Mouse (Mus musculus) lung, embryonic 15.5 days (tissue): ENCODE results near the gene Zranb1. TPM values are rescaled to one million over a fixed set of nuclear protein-coding genes. Genes with fewer than 3 reads are reported as not detected.

Experiments used
- ATAC-seq: fragments of 200-750 bp; cut with Nextera tagmentation; 2 replicates; pipeline ENCODE4 v1.8.0; 2017; ENCODE audit warnings: moderate number of reproducible peaks, borderline replicate concordance; ENCODE audit not compliant: low FRiP score, low TSS enrichment; ENCODE audit errors: extremely low read depth
- H3K27ac ChIP-seq: fragments of 300-500 bp; sonication (generic); 2 replicates; pipeline ENCODE4 v1.5.1; 2015; ENCODE audit warnings: moderate library complexity, mild to moderate bottlenecking, inconsistent platforms
- H3K27me3 ChIP-seq: fragments of 300-500 bp; sonication (generic); 2 replicates; pipeline ENCODE4 v1.6.1; 2015; ENCODE audit warnings: inconsistent platforms
- H3K36me3 ChIP-seq: fragments of 300-500 bp; sonication (generic); 2 replicates; pipeline ENCODE4 v1.6.1; 2015; ENCODE audit warnings: inconsistent platforms
- H3K4me1 ChIP-seq: fragments of 300-500 bp; sonication (generic); 2 replicates; pipeline ENCODE4 v1.6.1; 2015; ENCODE audit warnings: inconsistent platforms
- H3K4me2 ChIP-seq: fragments of 300-500 bp; sonication (generic); 2 replicates; pipeline ENCODE4 v1.6.1; 2015; ENCODE audit warnings: inconsistent platforms, mild to moderate bottlenecking, moderate library complexity
- H3K4me3 ChIP-seq: fragments of 300-500 bp; sonication (generic); 2 replicates; pipeline ENCODE4 v1.5.1; 2015; ENCODE audit warnings: mild to moderate bottlenecking, inconsistent platforms
- H3K9ac ChIP-seq: fragments of 300-500 bp; sonication (generic); 2 replicates; pipeline ENCODE4 v1.6.1; 2015; ENCODE audit warnings: inconsistent platforms
- H3K9me3 ChIP-seq: fragments of 300-500 bp; sonication (generic); 2 replicates; pipeline ENCODE4 v1.6.1; 2016; ENCODE audit warnings: inconsistent platforms
- WGBS: fragments of 180-500 bp; shearing (Covaris S2); methylation state at CpG from one replicate; pipeline ENCODE4 v1.1.7; 2015; 5-methylcytosine and 5-hydroxymethylcytosine counted together
- polyA plus RNA-seq: library from polyadenylated mRNA; unstranded; fragments of >200 nt; fragmentation: Nextera tagmentation; extraction: Ambion mirVana; gene quantifications from 2 replicates; pipeline ENCODE4 v1.2.1, GENCODE M21; 2015

Gene Zranb1
- polyA plus RNA-seq, 1 experiment from 2014 or later, result 10.8 TPM

DNA sequence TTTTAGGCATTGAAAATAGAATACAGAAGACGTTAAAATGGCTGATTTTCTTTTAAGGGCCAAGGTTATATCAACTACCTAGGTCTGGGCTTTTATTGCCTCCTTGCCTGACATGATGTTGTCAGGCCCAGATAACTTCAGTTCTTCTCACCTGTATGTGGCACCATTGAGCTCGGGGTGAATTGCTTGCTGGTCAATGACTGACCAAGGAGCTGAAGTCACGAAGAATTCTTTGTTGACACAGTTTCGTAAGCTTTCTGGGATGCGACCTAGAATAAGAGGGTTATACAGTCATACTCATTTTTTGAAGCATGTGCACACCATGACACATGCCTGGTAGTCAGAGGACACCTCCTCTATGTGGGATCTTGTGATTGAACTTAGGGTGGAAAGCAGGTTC is 58.9 kb downstream of the Zranb1 start:
- 76% methylated on average over 5 of the region's 5 CpGs for WGBS
- Histone ChIP-seq H3K4me1 (no peaks in the 10 kb centered on the region), H3K4me2 (no peak overlapping the region), H3K9me3 (no peaks in the 10 kb centered on the region), H3K9ac (no peak overlapping the region), H3K4me3 (no peak overlapping the region), H3K36me3 (peaks cover 80% of the 10 kb centered on the region), H3K27me3 (no peaks in the 10 kb centered on the region), H3K27ac (no peak overlapping the region)
- ATAC-seq, result no peak

DNA sequence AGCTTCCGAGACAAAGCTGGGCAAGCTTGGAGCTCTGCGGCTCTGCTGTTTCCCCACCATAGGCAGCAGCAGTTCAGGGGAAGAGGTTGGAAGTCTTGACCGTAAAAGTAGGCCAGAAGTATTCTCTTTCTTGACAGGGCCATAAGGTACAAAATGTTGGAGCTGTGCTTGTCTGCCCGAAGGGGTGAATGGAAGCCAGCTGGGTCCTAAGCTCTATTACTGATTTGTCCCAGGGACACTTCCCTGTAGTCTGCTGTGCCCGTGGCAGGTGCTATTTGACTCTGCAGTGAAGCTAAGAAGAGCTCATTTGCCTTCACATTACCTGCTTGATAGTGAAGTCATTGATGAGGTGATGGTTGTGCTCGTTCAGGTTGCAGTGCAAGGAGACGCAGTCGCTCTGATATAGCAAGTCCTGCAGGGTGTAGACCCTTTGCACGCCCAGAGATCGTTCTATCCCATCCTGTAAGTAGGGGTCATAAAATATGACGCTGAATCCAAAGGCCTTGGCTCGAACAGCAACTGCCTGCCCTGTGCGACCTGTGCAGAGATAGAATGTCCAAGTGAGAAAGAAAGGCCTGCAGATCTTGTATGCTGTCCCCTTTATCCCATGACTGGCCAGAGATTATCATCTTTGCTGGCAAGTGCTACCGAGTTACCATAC is 60.4 kb downstream of the Zranb1 start:
- Histone ChIP-seq H3K36me3 (peaks cover 85% of the 10 kb centered on the region), H3K27me3 (no peaks in the 10 kb centered on the region), H3K4me3 (no peak overlapping the region), H3K4me2 (no peak overlapping the region), H3K27ac (no peak overlapping the region), H3K4me1 (no peaks in the 10 kb centered on the region), H3K9ac (no peak overlapping the region), H3K9me3 (no peaks in the 10 kb centered on the region)
- WGBS, result 84% methylated on average over 14 of the region's 14 CpGs
- ATAC-seq, result no peak

DNA sequence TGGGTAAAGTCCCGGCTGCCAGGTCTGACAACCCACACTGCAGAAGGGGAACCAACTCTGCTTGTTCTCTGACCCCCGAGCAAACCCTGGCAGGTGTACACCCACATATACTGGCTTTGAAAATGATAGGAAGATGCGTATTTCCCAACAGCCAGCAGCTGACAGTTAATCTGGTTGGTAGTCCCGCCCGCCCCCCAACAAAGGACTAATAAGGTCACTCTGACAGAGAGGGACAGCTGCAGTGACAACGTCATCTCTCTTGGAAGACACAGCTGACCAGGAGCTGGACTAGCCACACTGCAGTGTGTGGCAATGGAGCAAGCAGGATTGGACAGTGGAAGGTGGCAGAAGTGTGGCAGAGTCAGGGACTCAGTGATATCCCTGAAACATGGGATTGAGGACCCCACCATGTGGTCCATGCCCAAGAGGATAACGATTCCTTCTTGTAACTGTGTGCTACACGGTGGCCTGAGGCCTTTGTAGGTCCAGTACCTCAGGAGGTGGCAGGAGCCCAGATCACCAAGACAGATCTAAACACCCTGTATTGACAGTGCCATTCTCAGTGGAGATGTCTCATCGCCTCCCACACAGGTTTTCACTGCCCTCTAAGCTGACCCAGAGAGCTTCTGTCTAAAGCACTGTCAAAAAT is 62.1 kb downstream of the Zranb1 start:
- no peak overlapping the region for H3K27ac ChIP-seq
- 87% methylated on average over 9 of the region's 9 CpGs for WGBS

DNA sequence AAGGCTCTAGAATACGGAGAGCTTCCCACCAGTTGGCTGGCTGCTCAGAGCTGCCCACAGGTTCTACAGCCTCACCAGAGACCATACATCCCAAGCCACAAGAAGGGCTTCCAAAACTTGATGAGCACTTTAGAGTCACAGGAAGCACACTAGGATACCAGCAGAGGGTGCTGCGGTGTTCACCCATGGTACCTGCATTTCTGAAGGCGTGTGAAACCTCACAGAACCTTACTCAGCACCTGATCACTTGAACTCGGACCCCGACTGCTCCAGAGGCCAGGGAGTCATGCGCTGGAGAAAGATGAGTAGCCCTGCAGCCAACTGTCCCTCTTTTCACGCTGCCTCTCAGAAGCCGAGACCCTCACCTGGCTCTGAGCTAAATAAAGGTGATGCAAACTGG is 63.2 kb downstream of the Zranb1 start:
- Histone ChIP-seq H3K9ac (no peak overlapping the region), H3K36me3 (peaks cover 92% of the 10 kb centered on the region), H3K9me3 (no peaks in the 10 kb centered on the region), H3K4me2 (no peak overlapping the region), H3K4me1 (no peaks in the 10 kb centered on the region), H3K27ac (no peak overlapping the region), H3K27me3 (no peaks in the 10 kb centered on the region), H3K4me3 (no peak overlapping the region)
- no peak for ATAC-seq
- 89% methylated on average over 8 of the region's 8 CpGs for WGBS

More for the DNA sequence above, 62.1 kb downstream of the Zranb1 start:
- H3K4me2 ChIP-seq, result no peak overlapping the region
- no peaks in the 10 kb centered on the region for H3K27me3 ChIP-seq
- peaks cover 92% of the 10 kb centered on the region for H3K36me3 ChIP-seq
- ATAC-seq, result no peak
- H3K4me1 ChIP-seq, result no peaks in the 10 kb centered on the region
- H3K4me3 ChIP-seq, result no peak overlapping the region
- H3K9ac ChIP-seq, result no peak overlapping the region
- no peaks in the 10 kb centered on the region for H3K9me3 ChIP-seq

DNA sequence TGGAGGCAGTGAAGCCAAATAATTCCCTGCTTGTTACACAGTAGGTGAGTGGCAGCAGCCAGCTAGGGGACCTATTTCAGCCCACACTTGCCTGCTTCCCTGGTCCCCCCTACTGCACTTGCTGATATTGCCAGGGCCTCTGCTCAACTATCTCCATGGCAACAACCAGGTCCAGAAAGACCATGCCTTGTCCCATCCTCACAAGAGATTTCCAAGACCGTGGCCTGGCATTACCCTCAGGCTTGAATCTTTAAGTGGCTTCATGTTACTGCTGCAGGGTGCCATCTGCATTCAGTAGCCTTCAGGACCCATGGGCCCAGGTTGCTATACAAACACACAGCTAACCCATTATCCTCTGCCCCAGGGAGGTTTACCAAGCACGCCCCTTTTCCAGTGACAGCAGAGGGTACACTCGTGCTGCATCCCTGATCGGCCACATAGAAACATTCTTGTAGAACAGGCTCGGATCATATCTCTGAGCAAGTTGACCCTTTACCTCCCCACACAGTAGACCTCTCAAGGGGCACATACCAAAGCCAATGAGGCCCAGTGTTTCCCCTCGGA is 63.8 kb downstream of the Zranb1 start:
- Histone ChIP-seq H3K36me3 (peaks cover 88% of the 10 kb centered on the region), H3K9me3 (no peaks in the 10 kb centered on the region), H3K9ac (no peak overlapping the region), H3K27ac (no peak overlapping the region), H3K4me3 (no peak overlapping the region), H3K4me2 (no peak overlapping the region), H3K27me3 (no peaks in the 10 kb centered on the region), H3K4me1 (no peaks in the 10 kb centered on the region)
- 68% methylated on average over 6 of the region's 6 CpGs for WGBS
- no peak for ATAC-seq

DNA sequence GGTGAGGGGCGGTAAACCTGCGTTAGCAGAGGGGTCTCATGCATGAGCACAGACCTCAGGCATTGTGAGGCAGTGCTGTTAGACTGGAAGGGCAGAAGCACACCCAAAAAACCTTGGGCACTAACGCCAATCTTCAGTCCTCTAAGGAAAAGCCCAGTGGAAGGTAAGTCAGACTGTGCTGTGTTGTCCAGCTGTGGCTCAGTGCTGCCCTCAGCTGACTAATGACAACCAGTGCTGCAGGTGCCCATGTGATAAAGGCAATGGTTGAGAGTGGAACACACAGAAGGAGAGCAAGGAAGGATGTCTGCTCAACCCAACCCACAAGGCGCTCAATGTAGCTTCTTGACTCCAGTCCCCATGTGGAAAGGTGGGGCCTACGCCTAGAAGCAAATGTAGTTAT is 65.4 kb downstream of the Zranb1 start:
- no peak for ATAC-seq

DNA sequence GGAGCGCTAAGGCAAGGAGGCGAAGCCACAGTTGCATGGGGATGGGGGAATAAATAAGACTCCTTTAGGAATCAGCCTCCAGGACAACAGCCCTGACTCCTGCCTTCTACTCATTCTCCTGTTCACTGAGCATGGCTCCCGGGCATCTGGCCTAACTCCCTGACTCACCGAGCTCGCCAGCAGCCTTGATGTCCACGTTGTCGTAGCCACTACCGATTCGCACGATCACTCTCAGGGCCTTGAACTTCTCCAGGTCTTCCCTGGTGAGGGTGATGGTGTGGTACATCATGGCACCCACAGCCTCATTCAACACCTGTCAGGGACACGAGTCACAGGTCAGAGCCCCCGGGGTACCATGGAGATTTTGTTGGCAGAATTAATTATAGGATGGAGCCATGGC is 67.7 kb downstream of the Zranb1 start:
- H3K36me3 ChIP-seq, result peaks cover 60% of the 10 kb centered on the region

More for the DNA sequence above, 65.4 kb downstream of the Zranb1 start:
- Histone ChIP-seq H3K4me1 (no peaks in the 10 kb centered on the region), H3K4me3 (no peak overlapping the region), H3K27me3 (no peaks in the 10 kb centered on the region), H3K9me3 (no peaks in the 10 kb centered on the region), H3K9ac (no peak overlapping the region), H3K4me2 (no peak overlapping the region), H3K36me3 (peaks cover 76% of the 10 kb centered on the region), H3K27ac (no peak overlapping the region)
- 90% methylated on average over 5 of the region's 5 CpGs for WGBS

DNA sequence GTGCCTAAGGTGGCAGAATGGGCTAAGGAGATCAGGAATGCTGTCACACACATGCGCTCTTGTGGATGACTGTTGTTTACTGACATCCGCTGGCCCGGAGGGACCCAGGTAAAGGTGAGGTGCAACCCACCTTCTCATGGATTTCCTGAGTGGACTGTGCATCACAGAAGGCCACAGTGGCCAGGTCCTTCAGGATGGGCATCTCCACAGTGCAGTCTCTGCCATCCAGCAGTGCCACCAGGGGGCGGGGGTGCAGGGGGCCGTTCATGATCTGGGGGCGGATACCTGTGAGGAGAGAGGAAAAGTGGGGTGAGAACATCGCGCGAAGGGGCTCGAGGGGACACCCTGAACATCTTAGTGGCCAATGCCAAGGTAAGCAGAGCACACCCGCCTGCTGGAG is 68.1 kb downstream of the Zranb1 start:
- peaks cover 56% of the 10 kb centered on the region for H3K36me3 ChIP-seq
- ATAC-seq, result no peak
- WGBS, result 95% methylated on average over 11 of the region's 11 CpGs

More for the DNA sequence above, 67.7 kb downstream of the Zranb1 start:
- H3K4me2 ChIP-seq, result no peak overlapping the region
- H3K4me3 ChIP-seq, result no peak overlapping the region
- H3K9ac ChIP-seq, result no peak overlapping the region
- ATAC-seq, result no peak
- H3K27me3 ChIP-seq, result no peaks in the 10 kb centered on the region
- 92% methylated on average over 12 of the region's 12 CpGs for WGBS
- no peak overlapping the region for H3K27ac ChIP-seq
- no peaks in the 10 kb centered on the region; the same call in 1 of the 2 replicates for H3K4me1 ChIP-seq
- no peaks in the 10 kb centered on the region for H3K9me3 ChIP-seq

DNA sequence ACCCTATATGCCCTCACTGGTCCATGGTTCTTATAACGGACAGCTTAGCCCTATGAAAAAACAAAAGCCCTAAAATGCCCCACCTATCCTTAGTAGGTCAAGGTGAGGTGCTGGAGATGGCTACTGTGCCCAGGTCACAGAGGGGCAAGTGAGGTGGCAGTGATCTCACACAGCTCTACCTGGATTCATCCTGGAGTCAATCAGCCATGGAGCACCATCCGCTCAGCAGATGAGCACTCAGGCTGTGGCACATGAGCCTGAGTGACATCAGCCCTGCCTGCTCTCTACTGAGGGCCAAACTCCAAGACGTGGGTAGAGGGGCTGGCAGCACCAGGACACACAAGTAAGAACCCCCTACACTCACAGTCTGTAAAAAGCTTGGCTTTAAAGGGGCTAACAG is 70.4 kb downstream of the Zranb1 start:
- no peaks in the 10 kb centered on the region for H3K9me3 ChIP-seq
- WGBS, result 80% methylated on average over 3 of the region's 3 CpGs
- no peaks in the 10 kb centered on the region; the same call in 1 of the 2 replicates for H3K4me1 ChIP-seq
- H3K36me3 ChIP-seq, result peaks cover 33% of the 10 kb centered on the region
- H3K4me2 ChIP-seq, result no peak overlapping the region
- ATAC-seq, result no peak
- no peak overlapping the region for H3K4me3 ChIP-seq
- H3K27ac ChIP-seq, result no peak overlapping the region
- no peaks in the 10 kb centered on the region for H3K27me3 ChIP-seq
- no peak overlapping the region for H3K9ac ChIP-seq

More for the DNA sequence above, 68.1 kb downstream of the Zranb1 start:
- Histone ChIP-seq H3K9me3 (no peaks in the 10 kb centered on the region), H3K4me2 (no peak overlapping the region), H3K4me1 (no peaks in the 10 kb centered on the region; the same call in 1 of the 2 replicates), H3K27ac (no peak overlapping the region), H3K9ac (no peak overlapping the region), H3K4me3 (no peak overlapping the region), H3K27me3 (no peaks in the 10 kb centered on the region)

DNA sequence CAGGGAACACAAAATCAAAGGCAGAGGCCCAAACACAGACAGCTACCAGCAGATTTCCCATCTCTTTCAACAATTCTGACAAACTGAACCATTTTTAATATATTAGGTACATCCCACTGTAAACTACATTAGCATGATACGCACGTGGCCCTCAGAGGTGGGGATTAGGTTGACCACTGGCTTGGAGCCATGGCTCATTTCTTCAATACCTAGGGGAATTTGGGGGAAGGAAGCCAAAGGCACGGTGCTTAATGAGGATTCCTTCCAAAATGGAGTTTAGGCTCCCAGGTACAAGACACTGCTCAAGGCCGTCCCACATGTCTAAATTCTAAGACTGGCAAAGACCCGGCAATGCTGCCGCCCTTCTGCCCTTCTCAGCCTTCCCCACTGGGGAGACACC is 71.3 kb downstream of the Zranb1 start:
- ATAC-seq, result no peak
- peaks cover 24% of the 10 kb centered on the region for H3K36me3 ChIP-seq
- peaks cover 6% of the 10 kb centered on the region for H3K4me1 ChIP-seq
- no peak overlapping the region for H3K4me2 ChIP-seq
- no peak overlapping the region for H3K9ac ChIP-seq
- H3K27ac ChIP-seq, result no peak overlapping the region
- no peaks in the 10 kb centered on the region for H3K9me3 ChIP-seq
- 81% methylated on average over 6 of the region's 6 CpGs for WGBS
- no peaks in the 10 kb centered on the region for H3K27me3 ChIP-seq
- no peak overlapping the region for H3K4me3 ChIP-seq

DNA sequence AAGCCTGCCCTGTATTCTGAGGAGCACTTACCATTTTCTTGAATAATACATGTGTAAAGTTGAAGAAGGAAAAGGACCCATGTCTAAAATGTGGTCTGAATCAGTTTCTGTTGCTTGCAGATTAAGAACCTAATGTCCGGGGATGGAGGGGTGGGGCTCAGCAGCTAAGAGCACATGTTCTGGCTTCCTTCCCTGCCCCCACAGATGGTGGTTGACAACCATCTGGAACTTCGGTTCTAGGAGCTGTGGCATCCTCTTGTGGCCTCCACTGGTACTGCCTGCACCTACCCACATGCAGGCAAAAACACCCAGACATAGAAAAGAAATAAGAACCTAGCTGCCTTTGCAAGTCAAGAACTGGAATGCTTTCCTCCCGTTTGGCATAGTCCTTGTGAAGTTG is 72.5 kb downstream of the Zranb1 start:
- Histone ChIP-seq H3K36me3 (peaks cover 14% of the 10 kb centered on the region), H3K27me3 (no peaks in the 10 kb centered on the region), H3K27ac (no peak overlapping the region), H3K4me1 (peaks cover 15% of the 10 kb centered on the region), H3K4me3 (no peak overlapping the region), H3K9me3 (no peaks in the 10 kb centered on the region), H3K9ac (no peak overlapping the region), H3K4me2 (no peak overlapping the region)
- 23% methylated on average over 3 of the region's 3 CpGs for WGBS
- no peak for ATAC-seq

DNA sequence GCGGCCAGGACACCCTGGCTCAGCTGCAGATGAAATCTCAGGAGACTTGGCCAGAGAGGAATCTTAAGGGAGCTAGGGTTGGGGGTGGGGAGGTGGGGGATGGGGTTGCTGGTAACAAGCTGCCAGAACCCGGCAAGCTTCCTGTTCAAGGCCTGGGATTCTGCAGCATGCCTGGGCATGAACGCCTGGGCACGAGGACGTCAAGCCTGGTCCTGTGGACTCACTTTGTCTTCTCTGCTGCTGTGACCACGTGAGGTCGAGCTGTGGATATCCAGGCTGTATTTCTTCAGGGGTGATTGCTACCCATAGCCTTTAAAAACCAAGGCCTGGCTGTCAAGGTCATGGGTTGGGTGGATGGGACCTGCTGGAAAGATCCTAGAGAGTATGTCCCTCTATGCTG is 74.8 kb downstream of the Zranb1 start:
- peaks cover 19% of the 10 kb centered on the region for H3K4me1 ChIP-seq

More for the DNA sequence above, 74.8 kb downstream of the Zranb1 start:
- Histone ChIP-seq H3K27me3 (no peaks in the 10 kb centered on the region), H3K27ac (no peak overlapping the region), H3K36me3 (peaks cover 5% of the 10 kb centered on the region; the same call in 1 of the 2 replicates), H3K4me3 (no peak overlapping the region), H3K4me2 (no peak overlapping the region), H3K9ac (no peak overlapping the region), H3K9me3 (no peaks in the 10 kb centered on the region)
- ATAC-seq, result no peak
- 79% methylated on average over 7 of the region's 7 CpGs for WGBS
